Mouse (Mus musculus) CD4-positive helper T cell, adult 2 months (primary cell): ENCODE data around the gene Fam206a.

Source experiments
- DNase-seq: peaks from one replicate; pipeline ENCODE4 v3.0.0-alpha.2; 2012; ENCODE audit warnings: low read depth, missing footprints, low spot score

Fam206a gene

DNA sequence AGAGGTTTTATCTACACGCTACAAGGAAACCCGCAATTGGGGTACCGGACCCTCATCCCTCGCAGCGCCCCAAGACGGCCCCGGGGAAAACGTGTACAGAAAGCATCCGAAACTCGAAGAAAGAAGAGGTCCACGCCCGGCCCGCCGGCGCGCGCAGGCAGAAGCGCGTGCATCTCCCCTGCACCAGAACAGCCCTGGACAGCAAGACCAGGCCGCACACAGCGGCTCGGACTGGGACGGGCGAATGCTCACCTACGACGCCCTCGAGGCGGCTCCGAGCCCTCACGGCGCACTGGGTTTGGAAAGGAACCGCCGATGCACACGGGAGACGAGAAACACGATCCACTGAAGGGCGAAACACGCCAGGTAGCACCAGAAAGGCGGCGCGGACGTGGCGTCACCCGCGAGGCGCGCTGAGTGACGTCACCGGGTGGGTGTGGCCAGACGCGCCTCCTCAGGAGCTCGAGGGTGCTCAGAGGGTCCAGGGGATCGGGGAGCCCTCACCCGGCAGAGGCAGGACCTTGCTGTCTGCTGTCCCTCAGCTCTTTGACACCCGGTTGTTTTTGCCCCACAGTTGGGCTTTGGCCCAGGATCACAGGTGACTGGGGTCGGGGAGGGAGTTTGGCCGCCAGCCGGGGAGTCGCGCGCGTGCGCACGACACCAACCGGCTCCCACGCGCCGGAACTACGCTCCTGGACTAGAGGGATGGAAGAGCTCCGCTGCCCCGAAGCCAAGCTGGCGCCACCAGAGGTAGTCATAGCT lies at the start of gene Fam206a, which contains the start of gene Elp1:
Gene Fam206a (plus strand): TSS at position 439 of the 762 bp plus-strand sequence.
Gene Elp1 (minus strand): TSS at position 425 of the 762 bp plus-strand sequence.
- peak; percentile 94 for DNase-seq

DNA sequence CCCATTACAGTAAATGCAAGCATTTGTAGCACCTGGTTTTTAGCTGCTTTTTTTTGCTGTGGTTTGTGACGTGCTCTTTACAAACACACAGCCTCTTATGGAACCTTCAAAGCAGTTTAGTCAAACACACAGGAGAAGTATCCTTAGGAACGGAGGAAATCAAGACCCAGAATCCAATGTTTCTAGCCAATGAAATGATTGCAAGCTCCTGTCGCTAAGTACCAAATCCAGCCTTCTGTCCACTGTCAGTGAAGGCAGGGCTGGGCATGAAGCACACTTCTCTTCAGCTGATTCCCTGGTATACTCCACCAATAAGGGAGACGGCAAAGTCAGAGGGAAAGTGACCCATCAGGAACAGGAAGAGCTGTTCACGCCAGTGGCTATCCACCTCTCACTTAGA lies 46.1 kb upstream of the Fam206a start:
- DNase-seq: no peak

DNA sequence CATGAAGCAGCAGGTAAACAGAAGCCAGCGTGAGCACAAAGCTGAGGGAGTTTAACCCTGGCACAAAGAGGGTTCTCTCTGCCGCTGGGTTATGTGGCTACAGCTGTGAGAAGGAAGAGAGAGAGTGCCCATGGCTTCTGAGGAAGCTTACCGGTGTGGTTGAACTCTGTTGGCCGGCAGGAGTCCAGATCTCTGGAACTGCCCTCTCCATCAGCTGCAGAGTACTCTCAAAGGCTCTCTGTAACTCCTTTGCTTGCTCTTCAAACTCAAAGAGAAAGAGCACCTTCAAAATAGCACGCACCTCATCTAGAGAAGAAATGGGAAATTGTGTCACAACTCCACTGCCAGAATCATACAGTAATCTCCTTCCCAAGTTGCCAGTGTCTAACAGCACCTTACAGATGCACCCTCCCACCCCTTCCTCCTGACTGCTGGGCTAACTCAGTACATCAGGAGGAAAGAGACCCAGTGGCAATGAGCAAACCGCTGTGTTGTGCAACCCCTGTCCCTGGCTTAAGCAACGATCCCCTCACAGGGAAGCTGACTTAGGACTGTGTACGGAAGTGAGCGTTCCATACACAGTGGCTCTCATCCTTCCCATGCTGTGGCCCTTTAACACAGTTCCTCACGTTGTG lies 45.1 kb upstream of the Fam206a start:
- DNase-seq: no peak

DNA sequence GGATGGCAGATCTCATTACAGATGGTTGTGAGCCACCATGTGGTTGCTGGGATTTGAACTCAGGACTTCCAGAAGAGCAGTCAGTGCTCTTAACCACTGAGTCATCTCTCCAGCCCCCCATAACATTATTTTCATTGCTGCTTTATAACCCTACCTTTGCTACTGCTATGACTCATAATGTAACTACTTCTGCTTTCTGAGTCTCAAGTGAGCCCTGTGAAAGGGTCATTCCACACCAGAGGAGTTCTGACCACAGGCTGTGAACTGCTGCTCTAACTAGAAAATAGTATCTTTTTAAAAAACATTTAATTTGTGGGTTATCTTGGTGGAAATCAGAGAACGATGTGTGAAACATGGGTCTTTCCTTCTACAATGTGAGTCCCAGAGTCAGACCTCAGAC lies 44.5 kb upstream of the Fam206a start:
- DNase-seq: no peak

DNA sequence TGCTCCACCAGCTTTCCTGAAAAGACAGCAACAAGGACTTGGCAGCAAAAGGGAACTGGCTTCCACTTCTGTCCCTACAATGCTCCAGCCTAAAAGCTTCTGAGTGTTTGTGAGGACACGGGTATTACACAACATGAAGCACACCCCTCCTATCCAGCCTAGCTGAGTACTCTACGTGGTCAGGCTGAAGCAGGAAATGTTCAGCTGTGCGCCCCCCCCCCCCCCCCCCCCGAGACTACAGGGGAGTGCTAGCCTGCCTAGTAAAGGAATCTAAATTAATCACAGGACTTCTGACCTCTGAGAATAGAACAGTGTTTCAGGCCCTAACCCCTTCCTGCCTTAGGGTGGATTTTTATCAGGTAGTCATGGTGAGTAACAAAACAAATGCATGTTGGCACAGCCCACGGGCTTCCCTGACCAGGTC lies 34.3 kb upstream of the Fam206a start:
- no peak for DNase-seq

DNA sequence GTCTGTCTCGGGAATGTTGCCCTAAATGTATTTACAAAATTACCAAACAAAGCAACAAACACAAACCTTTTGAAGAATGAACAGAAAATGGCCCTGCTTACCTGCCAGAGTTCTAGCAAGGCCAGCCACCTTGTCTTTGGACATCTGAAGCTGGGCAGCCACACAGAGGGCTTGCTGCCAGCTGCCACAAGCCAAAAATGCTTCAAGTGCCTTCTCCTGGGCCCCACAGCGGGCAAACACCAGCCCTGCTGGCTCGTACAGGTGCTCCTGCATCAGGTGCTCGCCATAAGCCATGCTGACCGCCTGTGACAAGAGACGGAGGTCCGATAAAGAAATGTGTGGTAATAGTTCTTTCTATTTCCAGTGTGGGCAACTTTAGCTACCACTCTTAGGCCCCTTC lies 33.2 kb upstream of the Fam206a start:
- DNase-seq: no peak

DNA sequence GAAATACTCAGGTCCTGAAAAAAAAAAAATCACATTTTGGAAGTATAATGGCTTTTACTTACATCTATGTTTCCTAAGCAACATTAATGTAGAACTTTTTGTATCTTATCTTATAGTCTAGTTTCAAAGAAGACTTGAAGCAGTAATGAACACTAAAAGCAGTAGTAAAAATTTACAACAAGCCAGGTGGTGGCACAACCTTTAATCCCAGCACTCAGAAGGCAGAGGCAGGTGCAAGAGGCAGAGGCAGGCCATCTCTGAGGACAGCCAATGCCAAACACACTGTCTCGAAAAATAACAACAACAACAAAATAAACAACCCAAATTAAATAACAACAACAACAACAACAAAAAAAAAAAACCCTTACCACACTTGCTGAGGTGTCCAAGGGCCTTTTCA lies 31.1 kb upstream of the Fam206a start:
- DNase-seq: no peak

DNA sequence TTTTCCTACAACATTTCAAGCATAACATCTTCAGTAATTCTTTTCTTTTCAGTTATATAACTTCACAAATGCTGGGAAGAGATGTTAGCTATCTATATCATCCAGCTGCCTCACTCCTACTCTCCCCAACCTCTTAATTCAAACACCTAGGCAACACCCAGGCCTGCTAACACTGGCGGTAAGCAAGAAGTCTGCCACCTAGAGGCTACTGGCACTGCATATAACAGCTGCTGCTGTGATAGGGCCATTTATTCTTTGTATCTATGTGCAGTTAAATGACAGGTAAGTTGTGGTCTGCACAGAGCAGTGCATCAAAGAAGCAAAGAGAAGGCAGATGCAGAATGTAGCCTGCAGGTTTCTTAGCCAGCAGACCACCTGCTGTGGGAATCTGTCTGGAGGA lies 10.8 kb upstream of the Fam206a start:
- peak; percentile 8 for DNase-seq

DNA sequence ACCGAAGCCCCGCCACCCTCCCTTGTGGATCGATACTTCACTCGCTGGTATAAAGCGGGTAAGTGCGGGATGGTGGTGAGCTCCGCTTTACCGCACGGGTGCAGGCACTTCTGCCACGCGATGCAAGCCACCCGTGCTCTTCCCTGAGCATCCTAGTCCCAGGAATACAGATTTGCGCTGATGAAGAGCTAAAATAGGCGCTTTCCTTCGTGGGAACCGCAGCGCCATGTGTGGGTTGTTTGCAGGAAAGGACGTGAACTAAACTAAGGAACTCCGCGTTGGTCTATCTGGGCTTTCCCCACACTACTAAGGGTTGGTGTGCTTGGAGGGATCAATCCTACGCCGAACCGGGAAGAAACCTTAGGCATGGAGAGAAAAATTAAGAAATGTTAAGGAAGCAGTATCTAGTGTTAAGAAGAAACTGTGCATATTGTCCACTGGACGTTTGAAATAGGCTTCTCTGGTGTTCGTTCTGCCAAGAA lies 565 bp downstream of the Fam206a start:
- DNase-seq: no peak

DNA sequence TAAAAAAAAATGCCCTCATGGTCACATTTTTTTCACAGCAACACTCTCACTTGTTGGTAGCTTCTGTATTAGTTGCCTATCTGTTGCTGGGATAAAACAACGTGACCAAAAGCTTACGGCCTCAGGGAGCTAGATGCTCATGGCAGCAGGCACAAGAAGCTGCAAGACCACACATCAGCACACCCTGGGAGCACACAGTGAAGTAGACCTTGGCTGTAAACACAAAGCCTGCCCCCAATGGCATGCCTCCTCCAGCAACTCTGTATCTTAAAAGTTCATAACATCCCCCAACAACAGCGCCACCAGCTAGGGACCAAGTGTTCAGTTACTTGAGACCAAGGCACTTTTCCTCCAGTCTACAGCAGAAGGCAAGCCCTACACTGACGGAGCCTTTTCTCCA lies 6.9 kb downstream of the Fam206a start:
- DNase-seq: no peak

DNA sequence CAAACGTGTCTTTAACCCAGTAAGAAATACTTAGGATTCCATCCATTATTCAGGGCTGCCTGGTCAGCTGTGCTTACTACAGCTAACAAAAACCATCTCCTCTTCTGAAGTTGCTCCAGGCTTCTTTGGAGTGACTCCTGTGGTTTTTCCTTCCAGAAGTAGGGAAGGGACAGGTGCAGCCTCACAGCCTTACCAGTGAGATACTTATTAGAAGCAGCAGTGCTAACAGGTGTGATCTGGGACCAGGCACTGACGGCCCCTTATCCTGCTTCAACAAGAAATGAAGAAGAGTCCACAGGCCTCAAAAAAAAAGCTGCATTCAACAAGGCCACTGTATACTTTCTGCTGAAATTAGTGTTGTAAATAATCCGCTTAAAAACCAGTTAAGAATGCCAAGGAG lies 9.5 kb downstream of the Fam206a start:
- DNase-seq: no peak

DNA sequence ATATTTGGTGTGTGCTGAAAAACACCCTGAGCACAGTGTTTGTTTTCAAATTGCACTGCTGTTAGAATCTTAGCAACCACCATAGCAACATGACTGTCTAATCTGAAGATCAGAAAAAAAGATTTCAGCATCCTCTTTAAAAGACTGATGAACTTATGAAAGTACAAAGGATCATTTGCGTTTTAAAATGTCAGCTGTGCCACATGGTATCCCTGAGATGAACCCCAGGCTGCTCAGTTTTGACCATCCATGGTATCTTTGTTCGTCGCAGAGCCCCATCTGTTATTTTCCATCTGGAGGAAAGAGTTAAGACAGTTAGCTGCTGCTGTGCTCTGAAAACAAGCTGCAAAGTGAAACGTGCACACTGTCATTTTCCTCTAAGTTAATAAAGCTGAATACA lies 10.0 kb downstream of the Fam206a start:
- no peak for DNase-seq

DNA sequence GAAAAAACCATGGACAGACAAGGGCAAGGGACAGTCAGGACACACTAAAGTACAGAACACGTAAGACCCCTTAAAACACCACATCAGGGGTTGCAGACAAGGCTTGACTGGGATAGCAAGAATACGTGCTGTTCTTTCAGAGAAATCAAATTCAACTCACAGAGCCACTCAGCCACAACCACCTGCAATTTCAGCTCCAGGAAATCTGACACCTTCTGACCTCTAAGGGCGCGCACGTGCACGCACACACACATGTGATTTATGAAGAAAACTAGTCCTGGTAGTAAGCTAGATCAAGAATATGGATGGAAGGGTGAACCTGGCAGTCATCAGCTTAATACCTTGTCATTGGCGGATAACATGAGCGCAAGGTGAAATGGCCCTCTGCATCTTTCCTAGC lies 13.0 kb downstream of the Fam206a start:
- DNase-seq: no peak

DNA sequence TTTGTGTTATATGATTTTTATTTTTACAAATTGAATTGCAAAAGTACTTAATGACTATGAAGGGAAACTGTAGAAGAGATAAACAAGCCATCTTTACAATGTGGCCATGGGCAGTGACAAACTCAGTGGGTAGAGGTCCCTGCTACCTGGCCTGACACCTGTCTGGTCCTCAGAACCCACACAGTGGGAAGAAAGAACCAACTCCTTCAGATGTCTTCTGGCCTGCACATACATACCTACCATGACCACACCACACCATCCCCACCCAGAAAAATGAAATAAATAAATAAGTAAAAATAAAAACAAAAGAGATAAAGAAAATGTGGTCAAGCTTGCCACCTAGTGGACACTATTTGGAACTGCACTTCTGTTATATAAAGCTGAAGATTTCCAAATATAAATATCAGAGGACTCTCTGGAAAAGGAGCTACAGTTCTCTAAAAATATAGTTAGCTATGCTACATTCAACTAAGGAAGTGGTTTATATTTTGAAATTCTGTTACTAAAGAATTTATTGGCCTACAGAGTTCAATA lies 17.9 kb downstream of the Fam206a start:
- peak; percentile 29 for DNase-seq

DNA sequence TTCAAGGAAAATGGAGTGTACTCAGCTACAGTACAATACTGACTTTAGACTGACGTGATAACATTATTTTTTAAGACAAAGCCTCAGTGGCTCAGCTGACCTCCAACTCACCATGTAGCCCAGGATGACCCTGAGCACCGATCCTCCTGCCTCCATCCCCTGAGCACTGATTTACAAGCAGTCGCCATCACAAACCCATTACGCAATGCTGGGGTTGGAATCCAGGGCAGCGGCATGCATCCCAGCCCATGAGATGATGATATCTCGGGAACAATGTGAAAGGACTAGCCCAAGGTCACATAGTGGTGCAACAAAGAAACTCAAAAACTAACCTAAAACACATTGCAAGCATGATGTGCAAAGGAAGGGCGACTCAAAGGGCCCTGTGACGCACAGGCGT lies 22.1 kb downstream of the Fam206a start:
- DNase-seq: no peak

DNA sequence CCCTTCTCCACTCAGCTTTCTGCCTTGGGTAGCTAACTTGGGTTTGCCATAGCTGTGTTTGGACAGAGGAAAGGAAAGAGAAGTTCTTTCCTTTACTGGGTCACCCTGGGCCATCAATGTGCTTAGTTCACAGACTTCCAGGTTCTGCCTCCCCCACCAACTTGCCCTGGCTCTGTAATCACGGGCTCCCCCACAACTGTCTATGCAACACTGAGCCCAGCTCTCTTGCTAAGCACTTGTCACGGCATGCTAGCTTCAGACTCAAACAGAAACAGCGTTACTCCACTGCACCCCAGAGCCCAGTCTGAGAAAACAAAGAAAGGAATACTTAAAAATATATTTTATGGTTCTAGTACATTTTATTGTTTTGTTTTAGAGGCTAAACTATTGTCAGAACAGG lies 26.8 kb downstream of the Fam206a start:
- no peak for DNase-seq

DNA sequence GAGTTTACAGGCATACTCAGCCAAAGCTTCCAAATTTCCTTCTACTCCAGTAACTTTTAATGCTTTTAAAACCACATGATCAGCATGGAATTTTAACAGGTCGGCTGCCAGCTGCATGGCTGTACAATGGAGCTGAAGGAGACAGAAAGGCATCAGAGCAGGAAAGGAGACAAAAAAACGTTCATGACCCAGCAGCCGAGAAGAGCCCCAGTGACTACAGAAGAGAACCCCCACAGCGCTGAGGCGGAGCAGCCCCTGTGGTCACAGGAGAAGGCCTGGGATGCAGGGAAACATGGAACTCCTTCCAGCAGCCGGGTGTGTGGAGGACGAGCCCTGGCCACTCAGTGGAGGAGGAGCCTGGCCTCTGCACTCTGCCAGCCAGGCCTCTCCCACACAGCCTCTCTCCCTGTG lies 27.4 kb downstream of the Fam206a start:
- DNase-seq: no peak

DNA sequence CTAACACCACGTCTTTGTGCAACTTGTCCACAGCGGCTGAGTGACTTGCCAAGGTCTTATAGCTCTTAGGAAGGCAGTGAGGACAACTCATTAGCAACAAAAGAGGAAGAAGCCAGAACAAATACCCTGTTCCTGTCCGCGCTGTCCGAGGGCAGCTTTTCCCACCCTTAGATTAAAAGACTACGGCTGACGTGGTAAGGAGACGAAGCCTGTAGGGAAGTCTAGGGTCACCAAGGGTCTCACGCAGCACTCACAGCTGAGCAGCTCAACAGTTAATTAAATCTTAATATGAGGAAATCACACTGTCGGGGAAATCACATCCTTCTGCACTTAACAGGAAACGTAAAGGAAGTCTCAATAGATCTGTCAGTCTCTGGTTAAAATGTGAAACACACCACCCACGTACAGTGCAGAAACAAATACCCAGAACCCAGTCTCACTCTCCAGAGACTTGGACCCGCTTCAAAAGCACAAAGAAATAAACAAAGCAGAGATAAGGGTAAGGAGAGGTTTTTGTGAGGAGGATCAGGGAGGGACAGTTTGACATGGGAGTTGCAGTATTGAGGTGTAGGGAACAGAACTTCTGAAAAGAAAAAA lies 29.0 kb downstream of the Fam206a start:
- DNase-seq: peak; percentile 24

DNA sequence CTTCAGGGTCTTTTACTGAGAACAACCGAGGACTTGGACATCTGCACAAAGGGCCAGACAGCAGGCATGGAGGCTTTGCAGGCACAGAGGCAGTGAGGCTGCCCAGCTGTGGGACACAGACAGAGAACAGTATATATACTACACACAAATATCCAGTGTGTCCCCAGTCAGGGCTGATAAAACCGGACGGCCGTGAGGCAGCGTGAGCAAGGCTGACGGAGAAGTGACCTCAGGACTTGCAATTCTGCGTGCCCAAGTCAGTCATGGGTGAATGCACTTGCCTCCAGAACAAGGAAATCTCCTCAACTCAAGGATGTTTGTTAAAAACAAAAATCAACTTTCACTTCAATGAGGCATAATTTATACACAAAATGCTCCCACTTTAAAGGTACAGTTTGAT lies 29.9 kb downstream of the Fam206a start:
- DNase-seq: no peak

DNA sequence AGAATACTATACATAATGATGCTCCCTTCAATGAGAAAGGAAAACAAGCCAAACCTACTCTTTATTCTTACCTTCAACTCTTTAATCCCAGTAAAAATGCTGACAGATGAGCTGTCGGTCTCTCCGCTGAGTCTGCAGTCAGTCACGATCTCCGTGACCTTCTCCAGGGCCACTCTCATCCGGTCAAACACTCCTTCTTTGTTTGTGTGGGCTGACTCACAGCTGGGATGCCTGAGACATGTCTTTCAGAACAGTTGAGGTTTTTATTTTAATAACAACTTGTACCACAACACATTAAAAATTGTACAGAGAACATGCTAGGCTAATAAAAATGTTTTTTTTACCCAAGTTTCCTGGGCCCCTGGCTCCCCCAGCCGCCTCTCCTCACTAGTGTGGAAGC lies 35.5 kb downstream of the Fam206a start:
- no peak for DNase-seq

DNA sequence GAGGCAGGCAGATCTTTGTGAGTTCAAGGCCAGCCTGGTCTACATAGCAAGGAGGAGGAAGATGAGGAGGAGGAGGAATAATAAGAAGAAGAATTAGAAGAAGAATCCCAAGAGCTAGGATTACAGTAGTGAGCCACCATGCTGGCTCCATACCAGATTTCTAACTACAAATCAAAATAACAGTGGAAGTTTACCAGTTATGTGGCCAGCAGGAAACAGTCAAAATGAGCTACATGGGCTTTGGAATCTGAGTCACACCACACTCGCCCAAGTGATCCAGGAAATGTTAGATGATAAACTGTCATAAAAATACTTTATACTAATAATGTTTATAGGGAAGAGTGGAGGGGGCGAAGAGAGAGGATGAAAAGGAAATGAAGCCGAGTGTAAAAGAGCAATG lies 38.2 kb downstream of the Fam206a start:
- DNase-seq: no peak

DNA sequence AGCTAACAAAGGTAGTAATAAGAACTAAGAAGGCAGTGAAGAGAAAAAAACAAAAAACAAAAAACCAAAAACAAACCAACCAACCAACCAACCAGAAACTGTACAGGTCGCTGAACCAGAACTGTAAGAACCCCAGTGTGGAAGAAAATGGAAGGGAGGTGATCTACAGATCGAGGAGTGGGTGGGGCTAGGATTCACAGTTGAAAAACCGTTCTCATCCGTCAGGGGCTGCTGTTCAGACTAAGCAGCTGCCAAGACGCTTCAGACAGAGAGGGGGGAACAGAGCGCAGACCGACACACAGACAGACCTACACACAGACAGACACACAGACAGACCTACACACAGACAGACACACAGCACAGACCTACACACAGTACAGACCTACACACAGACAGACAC lies 40.4 kb downstream of the Fam206a start:
- DNase-seq: no peak

DNA sequence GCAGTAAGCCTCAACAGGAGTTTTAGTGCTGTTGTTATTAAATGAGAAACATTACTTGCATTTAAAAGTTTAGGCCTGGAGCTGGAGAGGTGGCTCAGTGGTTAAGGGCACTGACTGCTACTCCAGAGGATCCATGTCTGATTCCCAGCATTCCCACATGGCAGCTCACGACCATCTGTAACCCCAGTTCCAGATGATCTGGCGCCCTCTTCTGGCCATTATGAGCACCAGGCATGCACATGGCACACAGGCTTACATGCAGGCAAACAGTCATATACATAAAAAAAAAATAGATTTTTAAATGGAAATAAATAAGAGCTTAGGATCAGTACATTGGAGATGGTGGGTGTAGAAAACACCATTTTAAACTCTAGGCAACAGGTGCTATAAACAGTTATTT lies 41.8 kb downstream of the Fam206a start:
- no peak for DNase-seq
